ENCODE assay signal across 28 mouse cellular contexts in the genomic region with DNA sequence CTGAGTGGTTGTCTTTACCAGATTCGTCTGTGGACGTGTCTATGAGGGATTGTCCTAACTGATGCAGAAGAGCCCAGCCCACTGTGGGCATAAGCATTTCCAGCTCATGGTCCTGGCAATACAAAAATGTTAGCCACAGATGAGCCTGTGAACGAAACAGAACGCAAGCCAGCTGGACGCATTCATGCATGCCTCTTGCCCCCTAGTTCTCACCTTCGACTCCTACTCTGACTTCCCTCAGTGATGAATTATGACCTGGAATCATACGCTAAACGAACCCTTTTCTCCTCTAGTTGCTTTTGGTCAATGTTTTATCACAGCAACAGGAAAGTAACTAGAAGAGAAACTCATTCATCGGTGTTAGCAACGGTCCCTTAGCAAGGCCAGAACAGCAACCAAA.
DNase-seq lines count a peak whose midpoint lies in the region; ATAC-seq and TF ChIP-seq lines count a peak whose summit lies in the region.
"Had no signal": no experiment of that assay in that cellular context is flagged by ENCODE, and none has a peak within 500 bp of the region (broad histone marks: within the 10 kb centered on the region; RNA-seq: fewer than 3 reads in every experiment).

No protein-coding gene starts in this region.

- H3K4me2 ChIP-seq in forebrain, embryonic 12.5 days: no peak overlapping the region
- H3K4me2 ChIP-seq in hindbrain, postnatal 0 days (ENCODE audit: low read depth, low read length): no peak overlapping the region
- no peak overlapping the region for H3K4me2 ChIP-seq in midbrain, embryonic 11.5 days
- H3K4me2 ChIP-seq: embryonic facial prominence, embryonic 13.5 days; heart, embryonic 12.5 days; heart, embryonic 15.5 days; hindbrain, embryonic 14.5 days had no signal

- no peaks in the 10 kb centered on the region for H3K9me3 ChIP-seq in forebrain, embryonic 10.5 days
- no peaks in the 10 kb centered on the region for H3K9me3 ChIP-seq in forebrain, embryonic 12.5 days
- no peaks in the 10 kb centered on the region for H3K9me3 ChIP-seq in hindbrain, embryonic 10.5 days
- no peaks in the 10 kb centered on the region for H3K9me3 ChIP-seq in hindbrain, postnatal 0 days (ENCODE audit: low read length)
- no peaks in the 10 kb centered on the region for H3K9me3 ChIP-seq in midbrain, embryonic 10.5 days (replicated peaks)
- no peaks in the 10 kb centered on the region for H3K9me3 ChIP-seq in midbrain, embryonic 11.5 days (ENCODE audit: control insufficient read depth, low read length)
- H3K9me3 ChIP-seq: embryonic facial prominence, embryonic 10.5 days; embryonic facial prominence, embryonic 13.5 days; heart, embryonic 12.5 days; heart, embryonic 15.5 days had no signal

- H3K4me1 ChIP-seq in forebrain, embryonic 10.5 days: peaks cover 50% of the 10 kb centered on the region
- peaks cover 28% of the 10 kb centered on the region for H3K4me1 ChIP-seq in forebrain, embryonic 12.5 days
- peaks cover 66% of the 10 kb centered on the region for H3K4me1 ChIP-seq in hindbrain, embryonic 10.5 days (replicated peaks)
- H3K4me1 ChIP-seq in hindbrain, postnatal 0 days (ENCODE audit: insufficient read depth, low read length): peaks cover 8% of the 10 kb centered on the region; the same call in 1 of the 2 replicates
- peaks cover 56% of the 10 kb centered on the region for H3K4me1 ChIP-seq in midbrain, embryonic 10.5 days
- H3K4me1 ChIP-seq in midbrain, embryonic 11.5 days (ENCODE audit: control insufficient read depth, insufficient read depth, low read length): peaks cover 22% of the 10 kb centered on the region
- H3K4me1 ChIP-seq: heart, embryonic 15.5 days had no signal

- WGBS in forebrain, embryonic 10.5 days: 93% methylated on average over 10 of the region's 10 CpGs
- 89% methylated on average over 10 of the region's 10 CpGs for WGBS in forebrain, embryonic 12.5 days
- WGBS in hindbrain, embryonic 10.5 days: 88% methylated on average over 10 of the region's 10 CpGs
- 78% methylated on average over 10 of the region's 10 CpGs for WGBS in hindbrain, postnatal 0 days
- 94% methylated on average over 10 of the region's 10 CpGs for WGBS in midbrain, embryonic 10.5 days
- WGBS in midbrain, embryonic 11.5 days: 96% methylated on average over 10 of the region's 10 CpGs

- DNase-seq in forebrain, embryonic 10.5 days (ENCODE audit: extremely low spot score, low spot score): no peak
- no peak for DNase-seq in hindbrain, embryonic 10.5 days (ENCODE audit: low spot score)
- DNase-seq in hindbrain, postnatal 0 days (ENCODE audit: low spot score): no peak
- peak; percentile 72 for DNase-seq in kidney, adult 9 months
- no peak for DNase-seq in kidney, postnatal 14 days
- DNase-seq in midbrain, embryonic 10.5 days (ENCODE audit: low spot score): no peak
- no peak for DNase-seq in midbrain, embryonic 11.5 days (ENCODE audit: low spot score, missing footprints)
- DNase-seq: adrenal gland, postnatal 10 days; adrenal gland, postnatal 36 days; B cell, adult 2 months; cerebellum, adult 2 months; cerebellum, postnatal 36 days; embryo, embryonic 11 days; gastrocnemius, postnatal 10 days; gastrocnemius, postnatal 36 days; heart, postnatal 10 days; heart, postnatal 36 days had no signal

- no peaks in the 10 kb centered on the region for H3K36me3 ChIP-seq in forebrain, embryonic 10.5 days (replicated peaks)
- H3K36me3 ChIP-seq in forebrain, embryonic 12.5 days (replicated peaks): no peaks in the 10 kb centered on the region
- H3K36me3 ChIP-seq in hindbrain, embryonic 10.5 days: no peaks in the 10 kb centered on the region
- H3K36me3 ChIP-seq in hindbrain, postnatal 0 days (ENCODE audit: insufficient read depth, low read length): no peaks in the 10 kb centered on the region
- H3K36me3 ChIP-seq in midbrain, embryonic 10.5 days: no peaks in the 10 kb centered on the region
- no peaks in the 10 kb centered on the region for H3K36me3 ChIP-seq in midbrain, embryonic 11.5 days (ENCODE audit: control insufficient read depth, insufficient read depth, low read length)
- H3K36me3 ChIP-seq: embryonic facial prominence, embryonic 10.5 days; embryonic facial prominence, embryonic 13.5 days; G1E; heart, embryonic 12.5 days; heart, embryonic 15.5 days had no signal

- H3K9ac ChIP-seq in forebrain, embryonic 12.5 days: no peak overlapping the region
- no peak overlapping the region for H3K9ac ChIP-seq in hindbrain, postnatal 0 days (replicated peaks; ENCODE audit: low read length)
- no peak overlapping the region for H3K9ac ChIP-seq in midbrain, embryonic 11.5 days (ENCODE audit: low read length)
- H3K9ac ChIP-seq: embryonic facial prominence, embryonic 13.5 days; heart, embryonic 12.5 days; heart, embryonic 15.5 days; hindbrain, embryonic 14.5 days had no signal

- 0 out of 2 replicates have a peak overlapping the region, but pooled peaks have one; percentile 8 for H3K27ac ChIP-seq in forebrain, embryonic 10.5 days
- no peak overlapping the region for H3K27ac ChIP-seq in forebrain, embryonic 12.5 days
- peak overlapping the region; percentile 87 for H3K27ac ChIP-seq in hindbrain, embryonic 10.5 days
- H3K27ac ChIP-seq in hindbrain, postnatal 0 days: no peak overlapping the region
- H3K27ac ChIP-seq in midbrain, embryonic 10.5 days (replicated peaks): peak overlapping the region; percentile 87
- no peak overlapping the region for H3K27ac ChIP-seq in midbrain, embryonic 11.5 days (ENCODE audit: low read depth, low read length)
- H3K27ac ChIP-seq: embryonic facial prominence, embryonic 10.5 days; embryonic facial prominence, embryonic 13.5 days; heart, embryonic 15.5 days; hindbrain, embryonic 14.5 days had no signal

- H3K27me3 ChIP-seq in forebrain, embryonic 10.5 days (ENCODE audit: poor library complexity, severe bottlenecking): no peaks in the 10 kb centered on the region
- H3K27me3 ChIP-seq in forebrain, embryonic 12.5 days: no peaks in the 10 kb centered on the region
- H3K27me3 ChIP-seq in hindbrain, embryonic 10.5 days (ENCODE audit: insufficient read depth, poor library complexity, severe bottlenecking): 0 out of 2 replicates have a peak, but pooled peaks cover 4% of the 10 kb centered on the region
- H3K27me3 ChIP-seq in hindbrain, postnatal 0 days (ENCODE audit: insufficient read depth, low read length): no peaks in the 10 kb centered on the region
- no peaks in the 10 kb centered on the region for H3K27me3 ChIP-seq in midbrain, embryonic 10.5 days (ENCODE audit: low read depth, poor library complexity, severe bottlenecking)
- no peaks in the 10 kb centered on the region for H3K27me3 ChIP-seq in midbrain, embryonic 11.5 days (ENCODE audit: control insufficient read depth, insufficient read depth, low read length)
- H3K27me3 ChIP-seq: CH12.LX; heart, embryonic 12.5 days; heart, embryonic 15.5 days; Patski had no signal

- H3K4me3 ChIP-seq in forebrain, embryonic 10.5 days: no peak overlapping the region
- no peak overlapping the region for H3K4me3 ChIP-seq in forebrain, embryonic 12.5 days (replicated peaks)
- H3K4me3 ChIP-seq in hindbrain, embryonic 10.5 days: no peak overlapping the region
- no peak overlapping the region for H3K4me3 ChIP-seq in hindbrain, postnatal 0 days (ENCODE audit: low read length)
- H3K4me3 ChIP-seq in midbrain, embryonic 10.5 days: no peak overlapping the region
- no peak overlapping the region for H3K4me3 ChIP-seq in midbrain, embryonic 11.5 days (ENCODE audit: low read depth, low read length)
- H3K4me3 ChIP-seq: embryonic facial prominence, embryonic 10.5 days; embryonic facial prominence, embryonic 13.5 days; erythroblast, embryonic 14.5 days; heart, embryonic 12.5 days; heart, embryonic 15.5 days had no signal

- ATAC-seq in forebrain, embryonic 12.5 days (ENCODE audit: low FRiP score): no peak
- ATAC-seq in hindbrain, postnatal 0 days: no peak
- no peak for ATAC-seq in midbrain, embryonic 11.5 days (ENCODE audit: low FRiP score)
- ATAC-seq: forebrain, embryonic 16.5 days; Patski had no signal

- TF ChIP-seq CTCF in hindbrain, postnatal 0 days (IDR thresholded peaks at IDR 0.05; ENCODE audit: low read depth): no peak

Comparison
In these comparisons a context has a peak if more than half of its experiments do, and no peak if none do; other contexts are left out.
1. H3K27ac ChIP-seq: peak in forebrain, embryonic 10.5 days (single experiment), hindbrain, embryonic 10.5 days (single experiment) and midbrain, embryonic 10.5 days (single experiment); none in forebrain, embryonic 12.5 days (single experiment), hindbrain, postnatal 0 days (single experiment) and midbrain, embryonic 11.5 days (single experiment).